Comparison of ENCODE assay signal across 12 mouse cellular contexts in genomic region chr19:16874991-16875540, GRCm38 (mm10). TPM values are rescaled to one million over a fixed set of nuclear protein-coding genes. Genes with fewer than 3 reads are reported as not detected.
A peak's percentile ranks its signal among the peaks of the same experiment; 100 is the strongest.
DNase-seq lines count a peak whose midpoint lies in the region; ATAC-seq and TF ChIP-seq lines count a peak whose summit lies in the region.
"Had no signal": no experiment of that assay in that cellular context is flagged by ENCODE, and none has a peak within 500 bp of the region (broad histone marks: within the 10 kb centered on the region; RNA-seq: fewer than 3 reads in every experiment).

No protein-coding gene starts in this region.

- ATAC-seq in heart, embryonic 12.5 days (ENCODE audit: insufficient number of reproducible peaks, low FRiP score) = no peak
- no peak for ATAC-seq in megakaryocyte, adult 5-6 weeks (ENCODE audit: poor library complexity, severe bottlenecking)
- ATAC-seq in intestine, postnatal 0 days = no peak
- ATAC-seq in stomach, embryonic 15.5 days (ENCODE audit: insufficient read depth, low FRiP score, low read depth) = no peak
- ATAC-seq: activated CD4-positive, CD25-positive, alpha-beta regulatory T cell, adult 4 months had no signal

- H3K4me1 ChIP-seq in heart, embryonic 12.5 days (replicated peaks) = peaks cover 40% of the 10 kb centered on the region
- peaks cover 76% of the 10 kb centered on the region for H3K4me1 ChIP-seq in megakaryocyte, embryonic 14.5 days
- H3K4me1 ChIP-seq in intestine, postnatal 0 days (replicated peaks; ENCODE audit: control insufficient read depth, insufficient read depth, low read length) = peaks cover 10% of the 10 kb centered on the region
- H3K4me1 ChIP-seq in stomach, embryonic 15.5 days = peaks cover 31% of the 10 kb centered on the region

- H3K27me3 ChIP-seq in heart, embryonic 12.5 days (replicated peaks) = peaks cover 93% of the 10 kb centered on the region
- H3K27me3 ChIP-seq in megakaryocyte, embryonic 14.5 days (replicated peaks) = peaks cover 98% of the 10 kb centered on the region
- peaks cover 98% of the 10 kb centered on the region for H3K27me3 ChIP-seq in intestine, postnatal 0 days (replicated peaks; ENCODE audit: control insufficient read depth, insufficient read depth, low read length)
- peaks cover 90% of the 10 kb centered on the region for H3K27me3 ChIP-seq in stomach, embryonic 15.5 days (replicated peaks)

- peak overlapping the region; percentile 80 for H3K4me2 ChIP-seq in heart, embryonic 12.5 days
- H3K4me2 ChIP-seq in intestine, postnatal 0 days (replicated peaks; ENCODE audit: low read depth) = peak overlapping the region; percentile 71; the same call in 1 of the 2 replicates
- no peak overlapping the region for H3K4me2 ChIP-seq in stomach, embryonic 15.5 days

- H3K36me3 ChIP-seq in heart, embryonic 12.5 days = no peaks in the 10 kb centered on the region
- H3K36me3 ChIP-seq in megakaryocyte, embryonic 14.5 days (replicated peaks; ENCODE audit: low read length) = no peaks in the 10 kb centered on the region
- no peaks in the 10 kb centered on the region for H3K36me3 ChIP-seq in intestine, postnatal 0 days (ENCODE audit: control insufficient read depth, insufficient read depth)
- H3K36me3 ChIP-seq in stomach, embryonic 15.5 days = no peaks in the 10 kb centered on the region

- no peaks in the 10 kb centered on the region for H3K9me3 ChIP-seq in heart, embryonic 12.5 days (replicated peaks)
- H3K9me3 ChIP-seq in megakaryocyte, embryonic 14.5 days = no peaks in the 10 kb centered on the region
- no peaks in the 10 kb centered on the region for H3K9me3 ChIP-seq in intestine, postnatal 0 days (ENCODE audit: control insufficient read depth)
- H3K9me3 ChIP-seq in stomach, embryonic 15.5 days = no peaks in the 10 kb centered on the region

- no peak for TF ChIP-seq CTCF in intestine, postnatal 0 days (IDR thresholded peaks at IDR 0.05; ENCODE audit: low read depth)

- DNase-seq in heart, adult 8-10 months (ENCODE audit: low spot score) = no peak
- no peak for DNase-seq in kidney, adult 9 months
- no peak for DNase-seq in Muller cell, postnatal 12 days (ENCODE audit: inconsistent ontology term)

- H3K4me3 ChIP-seq in heart, embryonic 12.5 days = peak overlapping the region; percentile 53
- H3K4me3 ChIP-seq in megakaryocyte, embryonic 14.5 days (replicated peaks) = peak overlapping the region; percentile 91
- peak overlapping the region; percentile 40; the same call in 1 of the 2 replicates for H3K4me3 ChIP-seq in intestine, postnatal 0 days (ENCODE audit: low read depth, low read length)
- H3K4me3 ChIP-seq in stomach, embryonic 15.5 days (replicated peaks) = peak overlapping the region; percentile 33; the same call in 1 of the 2 replicates
- H3K4me3 ChIP-seq: layer of hippocampus, adult 2 months had no signal

- H3K27ac ChIP-seq in heart, embryonic 12.5 days (ENCODE audit: poor library complexity, severe bottlenecking) = no peak overlapping the region
- H3K27ac ChIP-seq in intestine, postnatal 0 days (ENCODE audit: low read depth, low read length) = no peak overlapping the region
- no peak overlapping the region for H3K27ac ChIP-seq in stomach, embryonic 15.5 days
- H3K27ac ChIP-seq: layer of hippocampus, adult 2 months had no signal

- no peak overlapping the region for H3K9ac ChIP-seq in heart, embryonic 12.5 days
- H3K9ac ChIP-seq in intestine, postnatal 0 days (ENCODE audit: low read depth, low read length) = no peak overlapping the region
- H3K9ac ChIP-seq in stomach, embryonic 15.5 days = no peak overlapping the region

- whole genome bisulfite sequencing in heart, embryonic 12.5 days = 3% methylated on average over 14 of the region's 14 CpGs
- 3% methylated on average over 14 of the region's 14 CpGs for WGBS in intestine, postnatal 0 days
- WGBS in stomach, embryonic 15.5 days = 4% methylated on average over 14 of the region's 14 CpGs

RNA-seq across cellular contexts. Expression of gene Foxb2, which starts 1.5 kb away (rescaled TPM):
- polyA plus RNA-seq in heart, embryonic 12.5 days (2016; fragmentation: Nextera tagmentation; extraction: Ambion mirVana) = not detected in 2 replicates
- not detected for total RNA-seq in heart, adult 8-10 months (2022)
- polyA plus RNA-seq in megakaryocyte, embryonic 14.5 days (2012; ENCODE audit: insufficient read depth, low replicate concordance) = not detected in 2 replicates
- not detected in 2 replicates for total RNA-seq in megakaryocyte, adult 5-6 weeks (2015)
- not detected in 2 replicates for total RNA-seq in megakaryocyte, adult 5-6 weeks (2017)
- polyA plus RNA-seq in intestine, postnatal 0 days (2015; fragmentation: Nextera tagmentation; extraction: Ambion mirVana) = not detected in 2 replicates
- not detected in 2 replicates for polyA plus RNA-seq in stomach, embryonic 15.5 days (2015; fragmentation: Nextera tagmentation; extraction: Ambion mirVana)
- total RNA-seq: layer of hippocampus, adult 2 months; liver, adult 2 months had no signal
- polyA plus RNA-seq: activated CD4-positive, CD25-positive, alpha-beta regulatory T cell, adult 4 months; gonadal fat pad, adult 2 months; liver, adult 2 months had no signal

Comparison
In these comparisons a context has a peak if more than half of its experiments do, and no peak if none do; other contexts are left out.
1. H3K4me3 ChIP-seq: peak in every context shown above with its lines; median percentile 91 in megakaryocyte, embryonic 14.5 days; 53 in heart, embryonic 12.5 days; 40 in intestine, postnatal 0 days; 33 in stomach, embryonic 15.5 days.